Mouse (Mus musculus) intestine, embryonic 16.5 days (tissue): ENCODE results near the gene Adgrg3. TPM values are rescaled to one million over a fixed set of nuclear protein-coding genes. Genes with fewer than 3 reads are reported as not detected.
"Not testable (repeated sequence)": the region's sequence is repeated elsewhere in the genome, so short reads cannot be mapped to it uniquely, and the experiment has no call there.

ENCODE experiments used
- ATAC-seq: fragments of 200-750 bp; cut with Nextera tagmentation; 2 replicates; pipeline ENCODE4 v1.8.0; 2017; ENCODE audit warnings: moderate TSS enrichment, moderate library complexity
- H3K27ac ChIP-seq: fragments of 300-500 bp; sonication (generic); 2 replicates; pipeline ENCODE4 v1.5.1; 2014; ENCODE audit warnings: mild to moderate bottlenecking, low read length
- H3K27me3 ChIP-seq: fragments of 300-500 bp; sonication (generic); replicated peaks from 2 replicates; pipeline ENCODE4 v1.6.1; 2014; ENCODE audit warnings: low read length, control low read depth, mixed read lengths; ENCODE audit not compliant: control insufficient read depth, insufficient read depth
- H3K36me3 ChIP-seq: fragments of 300-500 bp; sonication (generic); 2 replicates; pipeline ENCODE4 v1.6.1; 2014; ENCODE audit warnings: low read length, control low read depth; ENCODE audit not compliant: control insufficient read depth, insufficient read depth
- H3K4me1 ChIP-seq: fragments of 300-500 bp; sonication (generic); 2 replicates; pipeline ENCODE4 v1.6.1; 2014; ENCODE audit warnings: low read length, control low read depth, mixed read lengths; ENCODE audit not compliant: control insufficient read depth, insufficient read depth
- H3K4me2 ChIP-seq: fragments of 300-500 bp; sonication (generic); 2 replicates; pipeline ENCODE4 v1.6.1; 2014; ENCODE audit warnings: low read depth, low read length, control low read depth
- H3K4me3 ChIP-seq: fragments of 300-500 bp; sonication (generic); 2 replicates; pipeline ENCODE4 v1.5.1; 2014; ENCODE audit warnings: mild to moderate bottlenecking, low read length
- H3K9ac ChIP-seq: fragments of 300-500 bp; sonication (generic); 2 replicates; pipeline ENCODE4 v1.6.1; 2014; ENCODE audit warnings: low read depth, low read length
- H3K9me3 ChIP-seq: fragments of 300-500 bp; sonication (generic); 2 replicates; pipeline ENCODE4 v1.6.1; 2016; ENCODE audit warnings: low read length, control low read depth; ENCODE audit not compliant: control insufficient read depth
- WGBS: fragments of 180-500 bp; shearing (Covaris S2); extraction: QIAGEN DNeasy Blood & Tissue Kit; methylation state at CpG from one replicate; pipeline ENCODE4 v1.1.7; 2014; 5-methylcytosine and 5-hydroxymethylcytosine counted together
- polyA plus RNA-seq: library from polyadenylated mRNA; unstranded; fragments of >200 nt; fragmentation: Nextera tagmentation; extraction: Ambion mirVana; gene quantifications from 2 replicates; pipeline ENCODE4 v1.2.1, GENCODE M21; 2015

Gene Adgrg3
- polyA plus RNA-seq, 1 experiment from 2014 or later, result 3.0 TPM

DNA sequence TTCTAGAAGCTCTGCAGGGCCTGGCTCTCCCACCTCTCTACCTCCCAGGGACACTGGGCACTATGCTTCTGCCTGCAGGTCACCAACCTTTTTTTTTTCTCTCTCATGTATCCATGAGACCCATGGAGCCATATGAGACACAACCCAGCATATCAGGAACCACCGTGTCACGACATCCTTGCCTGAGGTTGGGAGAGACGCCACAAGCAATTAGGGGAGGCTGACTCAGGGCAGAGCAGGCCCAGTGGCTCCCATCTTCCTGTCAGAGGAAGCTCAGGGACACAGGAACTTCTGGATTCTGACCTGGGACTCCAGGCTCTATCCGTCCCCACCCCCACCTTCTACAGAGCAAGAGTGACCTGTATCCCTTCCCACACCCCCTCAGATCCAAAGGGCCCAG is 1.6 kb upstream of the Adgrg3 start:
- H3K4me3 ChIP-seq, result no peak overlapping the region
- no peaks in the 10 kb centered on the region for H3K27me3 ChIP-seq
- 79% methylated on average over 4 of the region's 4 CpGs for WGBS
- H3K9ac ChIP-seq, result no peak overlapping the region
- H3K27ac ChIP-seq, result no peak overlapping the region
- H3K4me2 ChIP-seq, result no peak overlapping the region
- no peaks in the 10 kb centered on the region for H3K4me1 ChIP-seq
- ATAC-seq, result no peak
- H3K9me3 ChIP-seq, result no peaks in the 10 kb centered on the region
- H3K36me3 ChIP-seq, result no peaks in the 10 kb centered on the region

DNA sequence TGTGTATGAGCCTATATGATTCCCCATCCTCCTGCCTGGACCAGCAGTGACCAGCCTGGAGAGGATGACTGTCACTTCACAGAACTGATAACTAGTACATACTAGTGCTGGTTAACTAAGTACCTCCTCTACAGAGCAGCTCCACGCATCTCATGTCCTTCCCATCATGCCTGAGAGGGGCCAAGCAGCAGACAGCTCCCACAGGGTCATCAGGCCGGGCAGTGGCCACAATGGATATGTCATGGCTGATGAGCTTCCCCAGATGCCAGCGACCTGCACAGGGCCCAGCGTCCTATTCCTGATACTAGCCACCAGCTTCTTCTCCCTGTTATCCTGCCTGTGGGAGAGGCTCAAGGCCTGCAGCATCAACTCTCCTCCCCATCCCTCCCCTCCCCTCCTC is 808 bp upstream of the Adgrg3 start:
- Histone ChIP-seq H3K9me3 (no peaks in the 10 kb centered on the region), H3K27ac (no peak overlapping the region), H3K4me1 (no peaks in the 10 kb centered on the region), H3K27me3 (no peaks in the 10 kb centered on the region), H3K36me3 (no peaks in the 10 kb centered on the region), H3K4me3 (no peak overlapping the region), H3K9ac (no peak overlapping the region), H3K4me2 (no peak overlapping the region)
- 65% methylated on average over 4 of the region's 4 CpGs for WGBS
- ATAC-seq, result no peak

DNA sequence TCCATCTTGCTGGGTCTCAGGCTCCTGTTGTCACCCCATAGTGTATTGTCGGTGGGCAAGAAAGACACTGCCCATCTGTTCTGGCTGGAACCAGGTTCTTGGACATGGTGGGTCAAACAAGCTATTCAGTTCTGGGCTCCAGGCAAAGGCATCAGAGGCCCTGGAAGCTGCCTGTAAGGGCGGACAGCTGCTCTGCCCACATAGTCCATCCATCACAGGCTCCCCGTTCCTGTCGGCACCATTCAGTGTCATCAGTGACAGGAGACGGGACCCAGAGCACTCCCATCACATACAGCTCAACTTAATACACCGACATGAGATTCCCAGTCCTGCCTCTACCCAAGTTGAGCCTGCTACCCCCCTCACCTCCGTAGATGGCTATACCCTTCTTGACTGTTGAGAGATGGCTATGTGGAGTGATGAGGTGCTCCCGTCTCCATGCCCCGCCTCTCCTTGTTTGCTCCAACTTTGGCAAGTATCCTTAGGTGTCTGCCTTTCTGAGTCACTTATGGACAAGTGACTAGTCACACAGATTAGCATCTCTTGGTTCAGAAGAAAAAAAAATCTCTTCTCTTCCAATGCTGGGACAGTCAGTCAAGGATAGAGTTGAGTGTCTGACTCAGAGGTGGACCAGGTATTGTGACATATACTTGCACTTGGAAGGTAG is 610 bp downstream of the Adgrg3 start:
- no peak for ATAC-seq
- 66% methylated on average over 9 of the region's 9 CpGs for WGBS

DNA sequence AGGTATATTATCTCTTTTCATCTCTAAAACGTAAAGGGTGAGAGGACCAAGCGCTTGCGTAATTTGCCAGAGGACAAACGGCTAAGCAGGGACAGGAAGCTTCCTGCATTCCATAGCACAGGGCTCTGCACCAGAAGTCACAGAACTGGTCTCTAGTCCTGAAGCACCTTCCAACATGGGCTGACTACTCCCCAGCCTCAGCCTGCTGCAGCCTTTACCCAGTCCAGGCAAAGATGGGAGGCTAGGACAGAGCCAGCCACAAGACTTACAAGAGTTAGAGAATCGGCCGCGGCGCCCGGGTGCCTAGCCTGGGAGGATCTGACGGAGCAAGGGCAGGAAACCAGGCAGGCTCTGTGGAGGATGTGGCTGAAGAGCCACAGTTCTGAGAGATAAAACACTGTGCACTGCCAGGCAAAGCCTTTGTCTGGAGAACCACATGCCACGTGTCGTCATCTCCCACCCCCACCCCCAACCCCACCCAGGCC is 2.8 kb downstream of the Adgrg3 start:
- Histone ChIP-seq H3K4me1 (no peaks in the 10 kb centered on the region), H3K9ac (no peak overlapping the region), H3K27ac (no peak overlapping the region), H3K27me3 (no peaks in the 10 kb centered on the region), H3K4me3 (no peak overlapping the region), H3K36me3 (no peaks in the 10 kb centered on the region), H3K4me2 (no peak overlapping the region), H3K9me3 (no peaks in the 10 kb centered on the region)
- WGBS, result 55% methylated on average over 12 of the region's 12 CpGs
- no peak for ATAC-seq

More for the DNA sequence above, 610 bp downstream of the Adgrg3 start:
- no peaks in the 10 kb centered on the region for H3K27me3 ChIP-seq
- no peak overlapping the region for H3K4me2 ChIP-seq
- H3K9me3 ChIP-seq, result no peaks in the 10 kb centered on the region
- no peaks in the 10 kb centered on the region for H3K36me3 ChIP-seq
- H3K4me1 ChIP-seq, result no peaks in the 10 kb centered on the region
- H3K27ac ChIP-seq, result no peak overlapping the region
- no peak overlapping the region for H3K9ac ChIP-seq
- H3K4me3 ChIP-seq, result no peak overlapping the region

DNA sequence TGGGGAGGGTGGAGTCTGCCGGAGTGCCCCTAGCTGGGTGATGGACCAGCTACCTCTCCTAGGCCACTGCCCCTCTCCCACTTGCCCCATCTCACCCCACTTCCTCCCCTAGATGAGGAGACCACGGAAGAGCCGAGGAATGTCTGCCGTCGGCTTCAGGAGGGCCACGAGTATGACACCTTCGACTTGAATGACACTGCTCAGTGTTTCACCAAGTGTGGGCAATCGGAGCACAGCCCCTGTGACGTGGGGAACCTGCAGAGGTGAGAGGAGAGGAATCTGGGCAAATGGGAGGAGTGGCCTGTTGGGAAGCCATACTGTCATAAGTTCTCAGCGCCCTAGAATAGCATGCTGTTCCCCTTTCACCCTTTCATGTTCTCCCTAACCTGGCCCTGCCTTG is 3.3 kb downstream of the Adgrg3 start:
- Histone ChIP-seq H3K4me1 (no peaks in the 10 kb centered on the region), H3K9ac (no peak overlapping the region), H3K4me2 (no peak overlapping the region), H3K27ac (no peak overlapping the region), H3K9me3 (no peaks in the 10 kb centered on the region), H3K4me3 (no peak overlapping the region), H3K36me3 (no peaks in the 10 kb centered on the region), H3K27me3 (no peaks in the 10 kb centered on the region)
- no peak for ATAC-seq
- 72% methylated on average over 10 of the region's 10 CpGs for WGBS

DNA sequence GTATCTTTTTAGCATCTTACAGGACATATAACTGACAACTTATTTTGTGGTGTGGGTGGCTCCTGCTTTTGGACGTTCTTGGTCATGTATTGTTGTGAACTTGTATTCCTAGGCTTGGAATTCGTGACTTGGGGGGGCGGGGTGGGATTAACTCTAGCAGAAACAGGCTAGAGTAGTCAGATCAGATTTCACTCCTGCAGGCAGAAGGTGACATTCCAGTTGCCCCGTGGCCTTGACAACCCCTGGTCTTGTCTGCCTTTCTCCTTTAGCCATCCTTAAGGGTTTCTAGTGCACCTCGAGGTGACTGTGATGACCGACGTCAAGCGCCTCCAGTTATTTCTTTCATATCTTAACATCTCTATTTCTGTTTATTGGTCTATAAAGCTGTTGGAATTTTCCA is 5.7 kb downstream of the Adgrg3 start:
- no peaks in the 10 kb centered on the region for H3K27me3 ChIP-seq
- no peak overlapping the region for H3K27ac ChIP-seq
- ATAC-seq, result no peak
- no peak overlapping the region for H3K4me2 ChIP-seq
- no peak overlapping the region for H3K4me3 ChIP-seq
- 22% methylated on average over 8 of the region's 8 CpGs for WGBS
- no peaks in the 10 kb centered on the region for H3K36me3 ChIP-seq
- H3K9ac ChIP-seq, result no peak overlapping the region
- no peaks in the 10 kb centered on the region for H3K4me1 ChIP-seq
- no peaks in the 10 kb centered on the region for H3K9me3 ChIP-seq

DNA sequence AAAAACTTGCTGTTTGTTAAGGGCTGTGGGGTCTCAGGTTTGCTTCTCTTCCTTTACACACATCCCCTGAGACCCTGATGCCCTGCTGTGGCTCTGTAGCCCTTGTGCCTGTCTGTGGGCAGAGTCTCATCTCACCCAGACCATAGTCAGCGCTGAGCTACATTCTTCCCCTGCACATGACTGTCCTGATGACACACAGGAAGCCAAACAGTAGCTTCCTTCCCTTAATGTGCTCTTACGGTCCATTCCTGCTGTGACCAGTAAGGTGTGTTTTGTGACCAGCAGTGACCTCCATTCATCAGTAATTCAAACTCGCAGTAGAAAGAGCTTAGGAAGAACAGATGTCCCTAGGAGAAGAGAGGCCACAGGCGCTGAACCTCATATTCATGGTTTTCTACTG is 6.9 kb downstream of the Adgrg3 start:
- WGBS, result 73% methylated on average over 4 of the region's 4 CpGs
- no peak for ATAC-seq
- H3K27ac ChIP-seq, result no peak overlapping the region

DNA sequence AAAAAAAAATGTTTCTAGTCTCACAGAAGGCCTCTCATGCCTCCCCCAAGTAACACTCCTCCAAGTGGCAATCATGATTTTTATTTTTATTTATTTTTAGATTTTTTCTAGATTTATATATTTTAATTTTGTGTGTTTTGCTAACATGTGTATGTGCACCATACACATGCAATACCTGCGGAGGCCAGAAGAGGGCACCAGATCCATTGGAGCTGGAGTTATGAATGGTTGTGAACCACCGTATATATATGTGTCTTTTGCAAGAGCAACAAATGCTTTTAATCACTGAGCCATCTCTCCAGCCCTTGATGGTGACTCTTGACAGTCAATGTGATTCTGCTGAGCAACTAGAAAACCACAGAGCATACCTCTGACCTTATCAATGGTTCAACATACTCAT is 7.9 kb downstream of the Adgrg3 start:
- H3K27me3 ChIP-seq, result no peaks in the 10 kb centered on the region
- no peaks in the 10 kb centered on the region for H3K9me3 ChIP-seq
- H3K4me2 ChIP-seq, result no peak overlapping the region
- WGBS, result 70% methylated on average over 2 of the region's 2 CpGs
- H3K27ac ChIP-seq, result no peak overlapping the region
- H3K4me1 ChIP-seq, result no peaks in the 10 kb centered on the region
- no peak overlapping the region for H3K9ac ChIP-seq
- ATAC-seq, result no peak
- H3K4me3 ChIP-seq, result no peak overlapping the region
- no peaks in the 10 kb centered on the region for H3K36me3 ChIP-seq

More for the DNA sequence above, 6.9 kb downstream of the Adgrg3 start:
- Histone ChIP-seq H3K4me2 (no peak overlapping the region), H3K27me3 (no peaks in the 10 kb centered on the region), H3K4me1 (no peaks in the 10 kb centered on the region), H3K4me3 (no peak overlapping the region), H3K9me3 (no peaks in the 10 kb centered on the region), H3K36me3 (no peaks in the 10 kb centered on the region), H3K9ac (no peak overlapping the region)

DNA sequence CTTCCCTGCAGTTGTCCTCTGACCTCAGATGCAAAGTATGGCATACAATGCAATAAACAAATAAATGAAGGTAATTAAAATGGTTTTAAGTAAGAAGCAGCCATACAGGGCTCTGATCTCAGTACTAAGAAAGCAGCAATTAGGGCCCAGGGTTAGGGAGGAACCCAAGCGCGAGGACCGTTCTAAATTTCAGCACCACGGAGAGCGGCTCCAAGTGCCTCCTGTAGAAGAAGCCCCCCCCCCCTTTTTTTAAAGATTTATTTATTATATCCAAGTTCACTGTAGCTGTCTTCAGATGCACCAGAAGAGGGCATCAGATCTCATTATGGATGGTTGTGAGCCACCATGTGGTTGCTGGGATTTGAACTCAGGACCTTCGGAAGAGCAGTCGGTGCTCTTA is 10.9 kb downstream of the Adgrg3 start:
- H3K9me3 ChIP-seq, H3K36me3 ChIP-seq, H3K4me3 ChIP-seq, H3K4me1 ChIP-seq, ATAC-seq, H3K27me3 ChIP-seq, H3K9ac ChIP-seq, H3K4me2 ChIP-seq, H3K27ac ChIP-seq: not testable (repeated sequence)
- 53% methylated on average over 7 of the region's 7 CpGs for WGBS
